Mouse (Mus musculus) adrenal gland, adult (tissue): ENCODE results near the gene Cd320.

Experiments used
- DNase-seq, 2 experiments: peaks; one replicate each; pipeline ENCODE4 v3.0.0; 2022 to 2023; ENCODE audit warnings: low spot score in 1 of 2; ENCODE audit not compliant: inconsistent age in 2 of 2

Cd320 gene

GRCm38 (mm10) chr17:33842966-33843795, at the start of gene Cd320:
Gene Cd320, plus strand, starts transcription at chr17:33843091.
- DNase-seq, result peak; percentile 93 to 98

DNA sequence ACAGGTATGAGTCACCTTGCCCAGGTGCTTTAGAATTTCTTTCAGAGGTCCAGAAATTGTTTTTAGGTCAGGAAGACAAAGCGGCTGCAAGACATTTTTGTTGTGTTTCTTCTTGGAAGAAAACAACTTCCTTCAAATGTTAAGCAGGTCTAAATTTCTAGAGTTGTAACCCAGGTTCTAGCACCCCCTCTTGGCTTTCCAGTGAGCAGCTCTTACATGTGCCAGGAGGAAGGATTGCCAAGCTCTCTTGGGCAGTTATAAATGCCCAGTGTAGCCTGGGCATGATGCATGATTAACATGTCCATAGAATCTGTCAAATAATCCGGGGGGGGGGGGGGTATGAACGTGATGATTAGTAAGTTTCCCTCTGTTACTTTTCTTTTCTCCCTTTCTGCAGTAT, 44.6 kb upstream of the Cd320 start:
- DNase-seq, result peak in 1 of 2 experiments; percentile 76

GRCm38 (mm10) chr17:33799277-33799676, 43.6 kb upstream of the Cd320 start:
- no peak for DNase-seq

GRCm38 (mm10) chr17:33802221-33802620, 40.7 kb upstream of the Cd320 start:
- peak in 1 of 2 experiments; percentile 39 for DNase-seq

DNA sequence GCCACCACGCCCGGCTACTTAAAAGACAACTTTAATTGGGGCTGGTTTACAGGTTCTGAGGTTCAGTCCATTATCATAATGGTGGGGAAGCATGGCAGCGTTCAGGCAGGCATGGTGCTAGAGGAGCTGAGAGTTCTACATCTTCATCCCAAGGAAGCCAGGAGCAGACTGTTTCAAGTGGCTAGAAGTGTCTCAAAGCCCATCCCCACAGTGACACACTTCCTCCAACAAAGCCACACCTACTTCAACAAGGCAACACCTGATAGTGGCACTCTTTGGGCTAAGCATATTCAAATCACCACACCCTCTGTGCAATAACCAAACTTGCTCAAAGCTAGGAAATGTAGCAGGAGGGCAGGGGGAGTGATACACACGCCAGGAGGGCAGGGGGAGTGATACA, 38.7 kb upstream of the Cd320 start:
- DNase-seq, result no peak

GRCm38 (mm10) chr17:33804745-33805144, 38.1 kb upstream of the Cd320 start:
- DNase-seq, result no peak

GRCm38 (mm10) chr17:33807181-33807888, 35.6 kb upstream of the Cd320 start:
- peak; percentile 35 to 78 for DNase-seq

- DNase-seq, result peak; percentile 50 to 90
Measured at GRCm38 (mm10) chr17:33808192-33808591, 34.7 kb upstream of the Cd320 start.

GRCm38 (mm10) chr17:33810334-33811141, 32.4 kb upstream of the Cd320 start, which contains the start of gene Kank3:
Gene Kank3, plus strand, starts transcription at chr17:33810519.
- DNase-seq, result peak; percentile 93 to 99

DNA sequence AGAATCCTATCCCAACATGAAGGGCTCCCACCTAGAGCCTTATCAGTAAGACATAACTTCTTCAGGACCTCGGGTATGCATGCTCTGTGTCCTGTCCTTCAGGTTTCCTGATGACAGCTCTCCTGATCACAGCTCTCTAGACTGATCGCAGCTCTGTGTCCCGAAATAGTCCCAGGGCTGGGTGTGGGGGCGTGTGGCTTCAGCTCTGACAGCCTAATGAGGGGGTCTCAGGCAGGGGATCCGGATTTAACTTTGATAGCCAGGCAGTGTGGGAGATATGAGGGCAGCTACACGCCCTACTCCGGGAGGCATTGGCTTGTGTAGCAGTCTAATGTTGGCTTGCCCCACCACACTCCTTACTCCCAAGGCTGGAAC, 31.8 kb upstream of the Cd320 start:
- peak; percentile 52 to 86 for DNase-seq

- DNase-seq, result peak; percentile 38 to 71
Measured at GRCm38 (mm10) chr17:33812475-33812874, 30.4 kb upstream of the Cd320 start.

DNA sequence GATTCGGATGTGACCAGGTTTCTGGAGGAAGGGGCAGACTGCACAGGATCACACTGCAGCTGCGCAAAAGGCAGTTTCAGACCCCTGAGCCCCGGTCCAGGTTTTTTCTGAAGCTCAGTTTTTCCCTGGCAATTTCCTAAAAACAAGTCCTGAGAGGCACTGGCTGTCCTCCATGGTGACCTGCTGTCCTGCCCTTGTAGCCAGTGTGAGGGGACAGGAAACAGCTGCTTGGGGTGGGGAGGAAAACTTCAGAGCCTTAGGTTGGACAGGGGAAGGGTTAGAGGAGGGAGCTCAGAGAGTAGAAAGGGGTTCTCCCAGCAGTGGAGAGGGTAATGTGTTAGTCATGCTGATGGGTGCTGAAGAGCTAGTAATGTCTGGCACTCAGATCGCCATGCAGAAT, 29.9 kb upstream of the Cd320 start:
- peak; percentile 63 to 80 for DNase-seq

DNA sequence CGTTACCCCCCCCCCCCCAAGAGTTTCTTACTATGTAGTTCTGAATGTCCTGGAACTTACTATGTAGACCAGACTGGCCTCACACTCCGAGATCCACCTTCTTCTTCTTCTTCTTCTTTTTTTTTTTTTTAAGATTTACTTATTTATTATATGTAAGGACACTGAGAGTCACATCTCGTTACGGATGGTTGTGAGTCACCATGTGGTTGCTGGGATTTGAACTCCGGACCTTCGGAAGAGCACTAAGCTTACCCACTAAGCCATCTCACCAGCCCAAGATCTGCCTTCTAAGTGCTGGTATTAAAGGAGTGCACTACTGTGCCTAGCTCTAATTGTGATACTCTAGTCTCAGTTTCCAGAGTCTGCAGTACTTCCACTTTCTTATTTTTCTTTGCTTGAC, 27.5 kb upstream of the Cd320 start:
- no peak for DNase-seq

GRCm38 (mm10) chr17:33816612-33817011, 26.3 kb upstream of the Cd320 start:
- no peak for DNase-seq

- DNase-seq, result peak; percentile 94 to 97
Measured at GRCm38 (mm10) chr17:33817184-33817968, 25.5 kb upstream of the Cd320 start.

- DNase-seq, result no peak
Measured at GRCm38 (mm10) chr17:33817969-33818643, 24.8 kb upstream of the Cd320 start.

DNA sequence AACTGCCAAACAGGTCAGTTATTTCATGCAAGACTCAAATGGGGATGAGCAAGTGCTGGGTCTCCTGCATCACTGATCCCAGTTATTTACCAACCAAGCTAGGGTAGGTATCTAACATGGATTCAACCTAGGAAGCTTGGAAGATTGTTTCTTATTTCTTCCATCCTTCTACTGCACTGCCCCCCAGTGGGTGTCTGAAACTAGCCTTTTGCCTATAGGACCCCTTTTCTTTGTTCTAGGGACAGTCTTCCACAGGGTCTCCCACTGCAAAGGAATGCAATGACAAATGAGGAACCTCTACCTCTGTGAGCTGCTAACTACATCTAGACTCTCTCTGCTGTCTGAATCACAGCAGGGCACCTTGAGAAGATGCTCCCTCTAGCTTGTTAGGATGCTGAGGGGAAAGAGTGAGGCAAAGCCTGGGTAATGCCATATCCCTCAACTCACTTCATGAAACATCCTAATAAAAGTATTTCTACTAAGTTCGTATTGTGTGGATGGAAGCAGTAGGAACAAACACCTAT, 20.4 kb upstream of the Cd320 start:
- DNase-seq, result peak in 1 of 2 experiments; percentile 36

GRCm38 (mm10) chr17:33823171-33823570, 19.7 kb upstream of the Cd320 start:
- peak in 1 of 2 experiments; percentile 62 for DNase-seq

DNA sequence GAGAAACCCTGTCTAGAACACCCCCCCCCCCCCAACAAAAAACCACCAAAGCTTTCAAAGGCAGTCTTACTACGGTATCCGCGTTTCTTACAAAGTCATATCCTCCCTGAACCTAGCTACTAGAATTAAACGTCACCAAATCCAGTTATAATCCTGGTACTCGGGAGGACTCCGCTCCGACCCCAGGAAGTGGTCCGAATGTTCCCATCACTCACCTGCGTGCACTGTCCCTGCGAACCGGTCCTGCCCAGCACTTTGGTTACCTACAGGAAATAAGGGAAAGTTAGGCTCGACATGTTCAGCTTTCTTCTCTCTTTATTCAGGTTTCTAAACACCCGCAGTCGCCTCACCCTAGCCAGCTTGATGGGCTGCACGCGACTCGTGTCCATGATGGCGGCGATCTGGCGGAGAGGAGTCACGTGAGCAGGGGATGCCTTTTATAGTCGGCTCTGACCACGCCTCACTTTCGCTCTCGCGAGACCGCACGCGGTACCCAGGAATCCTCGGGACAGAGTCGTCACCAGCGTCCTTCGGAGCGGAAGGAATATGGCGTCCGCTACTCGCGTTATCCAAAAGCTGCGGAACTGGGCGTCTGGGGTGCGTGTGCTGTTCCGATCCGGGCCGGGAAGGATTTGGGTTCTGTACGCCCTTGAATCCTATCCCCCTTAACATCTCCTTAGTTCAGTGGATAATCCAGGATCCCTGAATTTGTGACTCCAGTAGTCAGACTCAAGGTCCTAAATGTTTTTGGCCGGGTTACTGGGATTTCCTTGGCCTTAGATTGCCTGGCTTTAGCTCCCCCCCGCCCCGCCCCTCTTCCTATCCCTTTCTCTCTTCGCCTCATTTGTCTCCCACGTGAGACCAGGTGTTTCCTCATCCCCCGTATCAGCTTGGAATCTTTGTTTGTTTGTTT, 18.6 kb upstream of the Cd320 start, which contains the start of the genes Rps28 and Ndufa7:
Rps28 (minus strand) TSS at position 479 of the 913 bp plus-strand sequence.
Ndufa7 (plus strand) TSS at position 489 of the 913 bp plus-strand sequence.
- peak; percentile 98 to 100 for DNase-seq
